Mouse (Mus musculus) CH12.LX (cell line): ENCODE results near the gene Plrg1.

ENCODE experiments used
- CTCF ChIP-seq, 2 experiments: IDR thresholded peaks in 1 of 2; conservative IDR thresholded peaks in 1 of 2; 2 replicates each; pipeline ENCODE4 v1.5.1; 2011 to 2012; ENCODE audit warnings: low read depth in 2 of 2, low read length in 2 of 2, improper control_type of control experiment in 1 of 2, inconsistent platforms in 1 of 2, mild to moderate bottlenecking in 1 of 2, moderate library complexity in 1 of 2
- POLR2A ChIP-seq: IDR thresholded peaks from 2 replicates; pipeline ENCODE4 v1.6.1; 2011; ENCODE audit warnings: low read depth, mild to moderate bottlenecking, improper control_type of control experiment, low read length
- ZC3H11A ChIP-seq: IDR thresholded peaks from 2 replicates; pipeline ENCODE4 v1.6.1; 2012; ENCODE audit warnings: low read depth, mild to moderate bottlenecking, inconsistent platforms, low read length, improper control_type of control experiment

- TF ChIP-seq ZC3H11A (no peak), POLR2A (no peak), CTCF (conservative IDR thresholded peaks at IDR 0.05 in 1 of 2, IDR thresholded peaks at IDR 0.05 in 1 of 2; ENCODE audit: low read depth in 2 of 2, low read length in 2 of 2) (no peak)
Observed at GRCm38 (mm10) chr3:83025475-83026301, 29.6 kb upstream of the Plrg1 start, which contains the start of gene Fga.
